Mouse (Mus musculus) forebrain, embryonic 15.5 days (tissue): Measurements from ENCODE around the gene Smarcb1. TPM values are rescaled to one million over a fixed set of nuclear protein-coding genes. Genes with fewer than 3 reads are reported as not detected.
"Not testable (repeated sequence)": the region's sequence is repeated elsewhere in the genome, so short reads cannot be mapped to it uniquely, and the experiment has no call there.

ENCODE experiments used
- ATAC-seq: fragments of 200-750 bp; cut with Nextera tagmentation; replicated peaks from 2 replicates; pipeline ENCODE4 v1.8.0; 2017; ENCODE audit warnings: mild to moderate bottlenecking, moderate TSS enrichment, moderate library complexity
- H3K27ac ChIP-seq: fragments of 300-500 bp; sonication (generic); replicated peaks from 2 replicates; pipeline ENCODE4 v1.5.1; 2015; ENCODE audit warnings: mild to moderate bottlenecking, inconsistent platforms
- H3K27me3 ChIP-seq: fragments of 300-500 bp; sonication (generic); 2 replicates; pipeline ENCODE4 v1.6.1; 2015; ENCODE audit warnings: inconsistent platforms
- H3K36me3 ChIP-seq: fragments of 300-500 bp; sonication (generic); 2 replicates; pipeline ENCODE4 v1.6.1; 2015; ENCODE audit warnings: mild to moderate bottlenecking, inconsistent platforms
- H3K4me1 ChIP-seq: fragments of 300-500 bp; sonication (generic); 2 replicates; pipeline ENCODE4 v1.6.1; 2015; ENCODE audit warnings: inconsistent platforms
- H3K4me2 ChIP-seq: fragments of 300-500 bp; sonication (generic); replicated peaks from 2 replicates; pipeline ENCODE4 v1.6.1; 2015; ENCODE audit warnings: mild to moderate bottlenecking, inconsistent platforms
- H3K4me3 ChIP-seq: fragments of 300-500 bp; sonication (generic); 2 replicates; pipeline ENCODE4 v1.5.1; 2015; ENCODE audit warnings: mild to moderate bottlenecking, inconsistent platforms
- H3K9ac ChIP-seq: fragments of 300-500 bp; sonication (generic); replicated peaks from 2 replicates; pipeline ENCODE4 v1.6.1; 2015; ENCODE audit warnings: mild to moderate bottlenecking, inconsistent platforms
- H3K9me3 ChIP-seq: fragments of 300-500 bp; sonication (generic); 2 replicates; pipeline ENCODE4 v1.6.1; 2016; ENCODE audit warnings: inconsistent platforms
- WGBS: fragments of 180-500 bp; shearing (Covaris S2); methylation state at CpG from one replicate; pipeline ENCODE4 v1.1.7; 2015; ENCODE audit warnings: mixed read lengths; 5-methylcytosine and 5-hydroxymethylcytosine counted together
- polyA plus RNA-seq: library from polyadenylated mRNA; unstranded; fragments of >200 nt; fragmentation: Nextera tagmentation; extraction: Ambion mirVana; gene quantifications from 2 replicates; pipeline ENCODE4 v1.2.1, GENCODE M21; 2015

Smarcb1 gene
- polyA plus RNA-seq, 1 experiment from 2014 or later, result 330 TPM

GRCm38 (mm10) chr10:75881578-75882432 is 39.6 kb downstream of the Smarcb1 start:
- Histone ChIP-seq H3K9ac (no peak overlapping the region), H3K27ac (peak overlapping the region; percentile 57), H3K4me3 (no peak overlapping the region), H3K9me3 (no peaks in the 10 kb centered on the region), H3K4me2 (no peak overlapping the region), H3K27me3 (no peaks in the 10 kb centered on the region), H3K36me3 (no peaks in the 10 kb centered on the region), H3K4me1 (peaks cover 15% of the 10 kb centered on the region)
- WGBS, result 11% methylated on average over 20 of the region's 20 CpGs
- ATAC-seq, result peak; percentile 56; the same call in 1 of the 2 replicates

- Histone ChIP-seq H3K36me3 (no peaks in the 10 kb centered on the region), H3K4me1 (peaks cover 15% of the 10 kb centered on the region), H3K9me3 (no peaks in the 10 kb centered on the region), H3K4me3 (no peak overlapping the region), H3K4me2 (no peak overlapping the region), H3K27me3 (no peaks in the 10 kb centered on the region), H3K9ac (no peak overlapping the region), H3K27ac (peak overlapping the region; percentile 57)
- ATAC-seq, result no peak
- 27% methylated on average over 6 of the region's 6 CpGs for WGBS
Measured at GRCm38 (mm10) chr10:75880771-75881577, 40.4 kb downstream of the Smarcb1 start.

- H3K27me3 ChIP-seq, result no peaks in the 10 kb centered on the region
- no peak overlapping the region for H3K4me2 ChIP-seq
- H3K36me3 ChIP-seq, result no peaks in the 10 kb centered on the region
- no peak overlapping the region for H3K27ac ChIP-seq
- no peaks in the 10 kb centered on the region for H3K9me3 ChIP-seq
- no peak for ATAC-seq
- no peak overlapping the region for H3K4me3 ChIP-seq
- H3K9ac ChIP-seq, result no peak overlapping the region
- H3K4me1 ChIP-seq, result peaks cover 15% of the 10 kb centered on the region
- WGBS, result 94% methylated on average over 10 of the region's 10 CpGs
Measured at GRCm38 (mm10) chr10:75880351-75880750, 41.1 kb downstream of the Smarcb1 start.

- WGBS, result 74% methylated on average over 3 of the region's 3 CpGs
- Histone ChIP-seq H3K9me3 (no peaks in the 10 kb centered on the region), H3K4me3 (no peak overlapping the region), H3K36me3 (no peaks in the 10 kb centered on the region), H3K9ac (no peak overlapping the region), H3K27ac (no peak overlapping the region), H3K4me2 (no peak overlapping the region), H3K4me1 (peaks cover 17% of the 10 kb centered on the region), H3K27me3 (no peaks in the 10 kb centered on the region)
- ATAC-seq, result no peak
Measured at GRCm38 (mm10) chr10:75878836-75879235, 42.6 kb downstream of the Smarcb1 start.

GRCm38 (mm10) chr10:75873543-75874170 is 47.8 kb downstream of the Smarcb1 start:
- Histone ChIP-seq H3K9ac (peak overlapping the region; percentile 42), H3K27ac (peak overlapping the region; percentile 81), H3K27me3 (no peaks in the 10 kb centered on the region), H3K4me1 (peaks cover 16% of the 10 kb centered on the region), H3K36me3 (no peaks in the 10 kb centered on the region), H3K4me2 (peak overlapping the region; percentile 57), H3K4me3 (peak overlapping the region; percentile 38), H3K9me3 (no peaks in the 10 kb centered on the region)
- 4% methylated on average over 10 of the region's 10 CpGs for WGBS
- peak; percentile 17; the same call in 1 of the 2 replicates for ATAC-seq

- no peaks in the 10 kb centered on the region for H3K36me3 ChIP-seq
- peak; percentile 99 for ATAC-seq
- peak overlapping the region; percentile 57 for H3K4me2 ChIP-seq
- under 1% methylated on average over 11 of the region's 11 CpGs for WGBS
- H3K4me3 ChIP-seq, result peak overlapping the region; percentile 38
- H3K9ac ChIP-seq, result peak overlapping the region; percentile 42
- no peaks in the 10 kb centered on the region for H3K9me3 ChIP-seq
- peaks cover 16% of the 10 kb centered on the region for H3K4me1 ChIP-seq
- peak overlapping the region; percentile 81 for H3K27ac ChIP-seq
- no peaks in the 10 kb centered on the region for H3K27me3 ChIP-seq
Measured at GRCm38 (mm10) chr10:75872915-75873542, 48.4 kb downstream of the Smarcb1 start.

- Histone ChIP-seq H3K36me3 (no peaks in the 10 kb centered on the region), H3K9me3 (no peaks in the 10 kb centered on the region), H3K27ac (peak overlapping the region; percentile 81), H3K9ac (peak overlapping the region; percentile 42), H3K27me3 (no peaks in the 10 kb centered on the region), H3K4me1 (peaks cover 16% of the 10 kb centered on the region), H3K4me2 (peak overlapping the region; percentile 57), H3K4me3 (peak overlapping the region; percentile 38)
- ATAC-seq, result peak; percentile 17; the same call in 1 of the 2 replicates
- 36% methylated on average over 10 of the region's 10 CpGs for WGBS
Measured at GRCm38 (mm10) chr10:75872025-75872914, 49.1 kb downstream of the Smarcb1 start.

GRCm38 (mm10) chr10:75861587-75861986 is 59.8 kb downstream of the Smarcb1 start:
- 72% methylated on average over 5 of the region's 5 CpGs for WGBS
- no peak overlapping the region for H3K4me2 ChIP-seq
- ATAC-seq, result no peak
- no peak overlapping the region for H3K4me3 ChIP-seq
- H3K27ac ChIP-seq, result no peak overlapping the region
- H3K4me1 ChIP-seq, result peaks cover 26% of the 10 kb centered on the region
- H3K9me3 ChIP-seq, result no peaks in the 10 kb centered on the region
- no peak overlapping the region for H3K9ac ChIP-seq
- 0 out of 2 replicates have a peak, but pooled peaks cover 3% of the 10 kb centered on the region for H3K36me3 ChIP-seq
- H3K27me3 ChIP-seq, result no peaks in the 10 kb centered on the region

GRCm38 (mm10) chr10:75860746-75861145 is 60.7 kb downstream of the Smarcb1 start:
- no peak for ATAC-seq
- Histone ChIP-seq H3K4me2 (peak overlapping the region; percentile 62), H3K4me3 (no peak overlapping the region), H3K27ac (peak overlapping the region; percentile 93), H3K36me3 (0 out of 2 replicates have a peak, but pooled peaks cover 3% of the 10 kb centered on the region), H3K9ac (peak overlapping the region; percentile 94; the same call in 1 of the 2 replicates), H3K4me1 (peaks cover 26% of the 10 kb centered on the region), H3K9me3 (no peaks in the 10 kb centered on the region), H3K27me3 (no peaks in the 10 kb centered on the region)
- WGBS, result 20% methylated on average over 7 of the region's 7 CpGs

- peak; percentile 98 for ATAC-seq
- Histone ChIP-seq H3K4me1 (peaks cover 26% of the 10 kb centered on the region), H3K4me3 (peak within 1 kb of the TSS; percentile 95), H3K4me2 (peak within 1 kb of the TSS; percentile 62), H3K27ac (peak within 1 kb of the TSS; percentile 93), H3K9ac (peak within 1 kb of the TSS; percentile 94)
- H3K36me3 ChIP-seq, H3K9me3 ChIP-seq, H3K27me3 ChIP-seq: not testable (repeated sequence)
- WGBS, result under 1% methylated on average over 46 of the region's 46 CpGs
Measured at GRCm38 (mm10) chr10:75859786-75860470, 61.5 kb downstream of the Smarcb1 start, which contains the start of gene Mif. TSS of gene Mif (minus strand) at chr10:75860240.
